Comparison of ENCODE assay signal across 8 mouse cellular contexts in the genomic region with DNA sequence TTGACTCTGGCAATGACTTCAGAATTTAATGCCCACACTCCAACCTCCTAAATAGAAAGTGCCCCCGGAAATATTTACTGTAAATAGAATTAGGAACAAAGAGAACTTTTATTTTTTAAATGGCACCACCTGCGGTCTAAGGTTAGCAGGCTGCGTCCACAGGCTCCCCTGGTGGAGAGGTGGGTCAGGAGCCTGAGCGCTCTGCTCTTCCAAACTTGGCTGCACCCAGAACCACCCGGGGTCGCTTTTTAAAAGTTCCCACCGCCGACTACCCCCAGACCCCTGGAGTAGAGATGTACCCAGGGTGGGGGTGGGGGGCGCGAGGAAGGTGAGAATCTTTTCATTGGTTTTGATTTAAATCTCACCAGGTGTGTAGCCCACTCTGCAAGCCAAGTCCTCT. TPM values are rescaled to one million over a fixed set of nuclear protein-coding genes. Genes with fewer than 3 reads are reported as not detected.
DNase-seq lines count a peak whose midpoint lies in the region; ATAC-seq and TF ChIP-seq lines count a peak whose summit lies in the region.

No protein-coding gene starts in this region.

- WGBS in kidney, postnatal 0 days, result under 1% methylated on average over 10 of the region's 10 CpGs
- WGBS in embryonic facial prominence, embryonic 11.5 days, result 2% methylated on average over 10 of the region's 10 CpGs
- WGBS in intestine, embryonic 15.5 days, result 4% methylated on average over 10 of the region's 10 CpGs
- WGBS in neural tube, embryonic 12.5 days, result 3% methylated on average over 10 of the region's 10 CpGs

- no peaks in the 10 kb centered on the region for H3K9me3 ChIP-seq in kidney, postnatal 0 days (replicated peaks; ENCODE audit: low read length)
- H3K9me3 ChIP-seq in embryonic facial prominence, embryonic 11.5 days (replicated peaks; ENCODE audit: control insufficient read depth, low read length), result no peaks in the 10 kb centered on the region
- H3K9me3 ChIP-seq in intestine, embryonic 15.5 days, result no peaks in the 10 kb centered on the region
- no peaks in the 10 kb centered on the region for H3K9me3 ChIP-seq in neural tube, embryonic 12.5 days

- H3K27ac ChIP-seq in kidney, postnatal 0 days, result peak overlapping the region; percentile 88; the same call in 1 of the 2 replicates
- no peak overlapping the region for H3K27ac ChIP-seq in embryonic facial prominence, embryonic 11.5 days (replicated peaks; ENCODE audit: low read depth, low read length)
- H3K27ac ChIP-seq in intestine, embryonic 15.5 days, result no peak overlapping the region
- H3K27ac ChIP-seq in neural tube, embryonic 12.5 days, result no peak overlapping the region

- DNase-seq in kidney, postnatal 0 days (ENCODE audit: low spot score), result no peak
- DNase-seq in kidney, adult 18-20 months, result no peak
- DNase-seq in embryonic facial prominence, embryonic 11.5 days (ENCODE audit: low spot score), result peak; percentile 31
- no peak for DNase-seq in cerebellum, adult 9-11 months
- DNase-seq in right cerebral cortex, adult 18-20 months, result no peak

- H3K4me3 ChIP-seq in kidney, postnatal 0 days (replicated peaks; ENCODE audit: low read depth, low read length), result peak overlapping the region; percentile 81
- peak overlapping the region; percentile 58 for H3K4me3 ChIP-seq in embryonic facial prominence, embryonic 11.5 days (ENCODE audit: low read depth, low read length)
- peak overlapping the region; percentile 78 for H3K4me3 ChIP-seq in intestine, embryonic 15.5 days (replicated peaks)
- H3K4me3 ChIP-seq in neural tube, embryonic 12.5 days, result peak overlapping the region; percentile 64

- peak overlapping the region; percentile 88 for H3K4me2 ChIP-seq in kidney, postnatal 0 days (ENCODE audit: low read length)
- H3K4me2 ChIP-seq in embryonic facial prominence, embryonic 11.5 days (ENCODE audit: low read depth, low read length), result peak overlapping the region; percentile 85
- peak overlapping the region; percentile 92 for H3K4me2 ChIP-seq in intestine, embryonic 15.5 days (replicated peaks)
- H3K4me2 ChIP-seq in neural tube, embryonic 12.5 days (replicated peaks), result peak overlapping the region; percentile 93

- no peaks in the 10 kb centered on the region for H3K36me3 ChIP-seq in kidney, postnatal 0 days (ENCODE audit: insufficient read depth, low read length)
- no peaks in the 10 kb centered on the region for H3K36me3 ChIP-seq in embryonic facial prominence, embryonic 11.5 days (replicated peaks; ENCODE audit: control insufficient read depth, insufficient read depth, low read depth, low read length)
- no peaks in the 10 kb centered on the region for H3K36me3 ChIP-seq in intestine, embryonic 15.5 days
- H3K36me3 ChIP-seq in neural tube, embryonic 12.5 days, result no peaks in the 10 kb centered on the region

- H3K9ac ChIP-seq in kidney, postnatal 0 days (ENCODE audit: low read depth, low read length), result peak overlapping the region; percentile 89
- no peak overlapping the region for H3K9ac ChIP-seq in embryonic facial prominence, embryonic 11.5 days (replicated peaks; ENCODE audit: low read length)
- peak overlapping the region; percentile 84; the same call in 1 of the 2 replicates for H3K9ac ChIP-seq in intestine, embryonic 15.5 days
- no peak overlapping the region for H3K9ac ChIP-seq in neural tube, embryonic 12.5 days

- H3K4me1 ChIP-seq in kidney, postnatal 0 days (replicated peaks; ENCODE audit: insufficient read depth, low read length), result peaks cover 30% of the 10 kb centered on the region
- H3K4me1 ChIP-seq in embryonic facial prominence, embryonic 11.5 days (ENCODE audit: control insufficient read depth, insufficient read depth, low read length), result no peaks in the 10 kb centered on the region
- H3K4me1 ChIP-seq in intestine, embryonic 15.5 days (replicated peaks), result peaks cover 12% of the 10 kb centered on the region
- H3K4me1 ChIP-seq in neural tube, embryonic 12.5 days, result peaks cover 5% of the 10 kb centered on the region; the same call in 1 of the 2 replicates

- H3K27me3 ChIP-seq in kidney, postnatal 0 days (ENCODE audit: insufficient read depth, low read length), result no peaks in the 10 kb centered on the region
- H3K27me3 ChIP-seq in embryonic facial prominence, embryonic 11.5 days (ENCODE audit: control insufficient read depth, insufficient read depth, low read length), result no peaks in the 10 kb centered on the region; the same call in 1 of the 2 replicates
- no peaks in the 10 kb centered on the region for H3K27me3 ChIP-seq in intestine, embryonic 15.5 days (replicated peaks)
- H3K27me3 ChIP-seq in neural tube, embryonic 12.5 days (replicated peaks), result peaks cover 11% of the 10 kb centered on the region

- ATAC-seq in kidney, postnatal 0 days (replicated peaks; ENCODE audit: low FRiP score, low read depth), result no peak
- no peak for ATAC-seq in embryonic facial prominence, embryonic 11.5 days (replicated peaks; ENCODE audit: insufficient number of reproducible peaks, low FRiP score, low TSS enrichment, low read depth)
- ATAC-seq in intestine, embryonic 15.5 days, result no peak
- ATAC-seq in neural tube, embryonic 12.5 days (ENCODE audit: low FRiP score, low read depth), result no peak
- no peak for ATAC-seq in frontal cortex, adult (ENCODE audit: low TSS enrichment)

- peak; percentile 47; the same call in 1 of the 2 replicates for TF ChIP-seq CTCF in kidney, postnatal 0 days (IDR thresholded peaks at IDR 0.05; ENCODE audit: low read depth)

RNA-seq across cellular contexts. Expression of gene Cgnl1, which starts 0.9 kb away (rescaled TPM):
- 33.8 and 37.9 TPM in 2 replicates for polyA plus RNA-seq in kidney, postnatal 0 days (2015; fragmentation: Nextera tagmentation; extraction: Ambion mirVana)
- 5.4 and 6.1 TPM in 2 replicates for polyA plus RNA-seq in embryonic facial prominence, embryonic 11.5 days (2014; fragmentation: Nextera tagmentation; extraction: Ambion mirVana)
- 9.0 and 9.4 TPM in 2 replicates for polyA plus RNA-seq in intestine, embryonic 15.5 days (2015; fragmentation: Nextera tagmentation; extraction: Ambion mirVana)
- 7.6 and 8.6 TPM in 2 replicates for polyA plus RNA-seq in neural tube, embryonic 12.5 days (2016; fragmentation: Nextera tagmentation; extraction: Ambion mirVana)

Comparison
In these comparisons a context has a peak if more than half of its experiments do, and no peak if none do; other contexts are left out.
1. H3K9ac ChIP-seq: peak in kidney, postnatal 0 days (single experiment) and intestine, embryonic 15.5 days (single experiment); none in embryonic facial prominence, embryonic 11.5 days (single experiment) and neural tube, embryonic 12.5 days (single experiment).
2. Peak in every context shown above with its lines, with median percentiles within 50 percentile points of each other: H3K4me2 ChIP-seq and H3K4me3 ChIP-seq.